Mouse (Mus musculus) cerebellum, adult 9-11 months (tissue): Measurements from ENCODE around the gene March9.
A peak's percentile ranks its signal among the peaks of the same experiment; 100 is the strongest.

Source experiments
- DNase-seq: peaks from one replicate; pipeline ENCODE4 v3.0.0; 2022

The March9 gene

GRCm38 (mm10) chr10:127059968-127060916, at the start of gene March9:
March9 (minus strand) TSS chr10:127060184.
- peak; percentile 95 for DNase-seq

GRCm38 (mm10) chr10:127108262-127108583, 48.2 kb upstream of the March9 start:
- DNase-seq: no peak

- DNase-seq: no peak
These were observed 47.7 kb upstream of the March9 start for GRCm38 (mm10) chr10:127107563-127108261.

- no peak for DNase-seq
These were observed 43.6 kb upstream of the March9 start for GRCm38 (mm10) chr10:127103631-127104030.

- DNase-seq: no peak
These were observed 41.2 kb upstream of the March9 start for GRCm38 (mm10) chr10:127101151-127101550.

- DNase-seq: no peak
These were observed 40.4 kb upstream of the March9 start for GRCm38 (mm10) chr10:127100414-127100813.

GRCm38 (mm10) chr10:127099868-127100267, 39.9 kb upstream of the March9 start:
- DNase-seq: no peak

GRCm38 (mm10) chr10:127099191-127099590, 39.2 kb upstream of the March9 start:
- DNase-seq: no peak

- no peak for DNase-seq
These were observed 38.5 kb upstream of the March9 start for GRCm38 (mm10) chr10:127098514-127098913.

- DNase-seq: peak; percentile 63
These were observed 34.4 kb upstream of the March9 start for GRCm38 (mm10) chr10:127094382-127094802.

- no peak for DNase-seq
These were observed 32.8 kb upstream of the March9 start for GRCm38 (mm10) chr10:127092742-127093141.

GRCm38 (mm10) chr10:127091507-127092396, 31.8 kb upstream of the March9 start:
- DNase-seq: peak; percentile 54

GRCm38 (mm10) chr10:127090560-127091411, 30.8 kb upstream of the March9 start:
- DNase-seq: peak; percentile 55

GRCm38 (mm10) chr10:127085633-127086032, 25.6 kb upstream of the March9 start:
- DNase-seq: no peak

- no peak for DNase-seq
These were observed 25.1 kb upstream of the March9 start for GRCm38 (mm10) chr10:127085052-127085451.

GRCm38 (mm10) chr10:127083915-127084306, 23.9 kb upstream of the March9 start:
- no peak for DNase-seq

GRCm38 (mm10) chr10:127083292-127083914, 23.4 kb upstream of the March9 start:
- DNase-seq: peak; percentile 65

GRCm38 (mm10) chr10:127081996-127082620, 22.1 kb upstream of the March9 start:
- DNase-seq: no peak

GRCm38 (mm10) chr10:127080901-127081780, 21.2 kb upstream of the March9 start:
- DNase-seq: peak; percentile 80
